Mouse (Mus musculus): ENCODE data around the gene Atp5g2.

DNA sequence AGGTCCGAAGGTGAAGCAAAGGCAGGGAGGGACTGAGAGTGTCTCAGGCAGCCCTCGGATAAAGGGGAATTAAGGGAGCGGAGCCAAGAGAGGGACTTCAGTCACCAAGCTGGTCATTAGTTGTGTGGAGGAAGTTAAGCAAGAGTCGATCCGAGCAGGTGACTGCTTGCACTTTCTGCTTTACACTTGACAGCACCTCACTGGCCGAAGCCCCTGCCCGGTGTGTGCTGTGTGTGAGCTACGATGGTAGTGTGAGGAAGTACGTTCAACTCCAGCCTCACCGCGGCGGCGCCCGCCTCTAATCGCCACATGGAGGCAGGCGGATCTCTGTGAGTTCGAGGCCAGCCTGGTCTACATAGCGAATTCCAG is 46.5 kb downstream of the Atp5g2 start:
- TF ChIP-seq CTCF (IDR thresholded peaks at IDR 0.05) (no peak; the same call in 1 of the 2 replicates), EP300 (IDR thresholded peaks at IDR 0.05) (no peak)
